Mouse (Mus musculus) lung, postnatal 0 days (tissue): ENCODE data around the gene Gpc5.
A peak's percentile ranks its signal among the peaks of the same experiment; 100 is the strongest.

Source experiments
- CTCF ChIP-seq: IDR thresholded peaks from 2 replicates; pipeline ENCODE4 v1.5.1; 2016; ENCODE audit warnings: antibody characterized with exemption, mild to moderate bottlenecking
- EP300 ChIP-seq: IDR thresholded peaks from 2 replicates; pipeline ENCODE4 v1.6.1; 2016; ENCODE audit warnings: antibody characterized with exemption, mild to moderate bottlenecking, control low read depth

DNA sequence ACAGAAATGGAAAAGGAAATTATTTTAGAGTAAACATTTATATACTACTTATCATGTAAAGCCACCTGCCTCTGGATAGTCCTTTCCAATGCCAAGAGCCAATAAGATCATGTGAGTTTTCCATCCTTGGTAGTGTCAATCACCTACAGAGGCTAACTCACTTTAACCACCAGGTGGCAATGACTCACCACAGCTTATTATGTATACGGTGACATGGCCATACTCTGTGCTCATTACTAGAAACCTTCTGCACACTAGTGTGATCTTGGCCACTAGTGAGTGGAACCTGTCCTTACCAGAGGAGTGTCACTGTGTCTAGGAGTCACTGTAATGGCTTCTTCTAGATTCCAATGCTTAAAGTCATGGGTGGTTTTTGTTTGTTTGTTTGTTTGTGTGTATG is 1468.0 kb downstream of the Gpc5 start:
- TF ChIP-seq CTCF, result peak; percentile 65
- no peak for TF ChIP-seq EP300
